Mouse (Mus musculus) liver, embryonic 15.5 days (tissue): ENCODE data around the gene Brk1. TPM values are rescaled to one million over a fixed set of nuclear protein-coding genes. Genes with fewer than 3 reads are reported as not detected.
A peak's percentile ranks its signal among the peaks of the same experiment; 100 is the strongest.

Source experiments
- ATAC-seq: fragments of 200-750 bp; cut with Nextera tagmentation; 2 replicates; pipeline ENCODE4 v1.8.0; 2017; ENCODE audit warnings: moderate number of reproducible peaks, mild to moderate bottlenecking, moderate library complexity; ENCODE audit not compliant: insufficient read depth
- H3K27ac ChIP-seq: fragments of 300-500 bp; sonication (generic); replicated peaks from 2 replicates; pipeline ENCODE4 v1.5.1; 2015; ENCODE audit warnings: mild to moderate bottlenecking, inconsistent platforms
- H3K27me3 ChIP-seq: fragments of 300-500 bp; sonication (generic); 2 replicates; pipeline ENCODE4 v1.6.1; 2015; ENCODE audit warnings: mild to moderate bottlenecking, inconsistent platforms
- H3K36me3 ChIP-seq: fragments of 300-500 bp; sonication (generic); replicated peaks from 2 replicates; pipeline ENCODE4 v1.6.1; 2015; ENCODE audit warnings: moderate library complexity, mild to moderate bottlenecking, inconsistent platforms
- H3K4me1 ChIP-seq: fragments of 300-500 bp; sonication (generic); replicated peaks from 2 replicates; pipeline ENCODE4 v1.6.1; 2015; ENCODE audit warnings: inconsistent platforms
- H3K4me2 ChIP-seq: fragments of 300-500 bp; sonication (generic); 2 replicates; pipeline ENCODE4 v1.6.1; 2015; ENCODE audit warnings: moderate library complexity, mild to moderate bottlenecking, inconsistent platforms
- H3K4me3 ChIP-seq: fragments of 300-500 bp; sonication (generic); replicated peaks from 2 replicates; pipeline ENCODE4 v1.5.1; 2015; ENCODE audit warnings: mild to moderate bottlenecking, inconsistent platforms
- H3K9ac ChIP-seq: fragments of 300-500 bp; sonication (generic); 2 replicates; pipeline ENCODE4 v1.6.1; 2015; ENCODE audit warnings: moderate library complexity, mild to moderate bottlenecking, inconsistent platforms
- H3K9me3 ChIP-seq: fragments of 300-500 bp; sonication (generic); replicated peaks from 2 replicates; pipeline ENCODE4 v1.6.1; 2016; ENCODE audit warnings: inconsistent platforms
- WGBS: fragments of 180-500 bp; shearing (Covaris S2); methylation state at CpG from one replicate; pipeline ENCODE4 v1.1.7; 2015; ENCODE audit warnings: mixed read lengths; ENCODE audit not compliant: insufficient replicate concordance; 5-methylcytosine and 5-hydroxymethylcytosine counted together
- polyA plus RNA-seq: library from polyadenylated mRNA; unstranded; fragments of >200 nt; fragmentation: Nextera tagmentation; extraction: Ambion mirVana; gene quantifications from 2 replicates; pipeline ENCODE4 v1.2.1, GENCODE M21; 2015

Gene Brk1
- polyA plus RNA-seq, 1 experiment from 2014 or later = 80.7 TPM

- Histone ChIP-seq H3K27me3 (no peaks in the 10 kb centered on the region), H3K4me3 (no peak overlapping the region), H3K27ac (no peak overlapping the region; the same call in 1 of the 2 replicates), H3K4me2 (no peak overlapping the region), H3K9me3 (no peaks in the 10 kb centered on the region), H3K9ac (no peak overlapping the region; the same call in 1 of the 2 replicates), H3K36me3 (peaks cover 12% of the 10 kb centered on the region; the same call in 1 of the 2 replicates), H3K4me1 (peaks cover 53% of the 10 kb centered on the region)
- no peak for ATAC-seq
- 56% methylated on average over 7 of the region's 7 CpGs for WGBS
Observed at GRCm38 (mm10) chr6:113649346-113650196, 45.0 kb downstream of the Brk1 start.

DNA sequence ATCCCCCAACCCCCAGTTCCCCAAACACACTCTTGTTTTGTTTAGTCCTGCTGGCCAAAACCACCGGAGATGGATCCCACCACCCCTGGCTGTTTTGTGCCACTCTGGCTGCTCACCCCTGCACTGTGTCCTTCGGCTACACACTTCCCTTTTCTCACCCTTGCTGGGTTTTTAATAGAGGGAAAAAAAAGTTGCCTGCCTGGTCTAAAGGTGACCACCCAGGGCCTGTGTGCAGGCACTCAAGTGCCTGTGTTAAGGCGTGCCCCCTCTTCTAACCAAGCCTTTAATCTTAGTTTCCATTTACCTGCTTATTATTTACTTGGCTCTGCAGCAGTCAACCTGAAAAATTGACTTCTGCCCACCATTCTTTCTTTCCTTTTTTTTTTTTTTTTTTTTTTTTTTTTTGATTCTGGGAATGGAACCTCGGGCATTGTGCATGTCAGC lies 45.6 kb downstream of the Brk1 start:
- WGBS = 45% methylated on average over 4 of the region's 4 CpGs
- no peak overlapping the region for H3K4me3 ChIP-seq
- no peak overlapping the region for H3K4me2 ChIP-seq
- peaks cover 54% of the 10 kb centered on the region for H3K4me1 ChIP-seq
- no peaks in the 10 kb centered on the region for H3K27me3 ChIP-seq
- no peak overlapping the region for H3K9ac ChIP-seq
- H3K36me3 ChIP-seq = peaks cover 12% of the 10 kb centered on the region; the same call in 1 of the 2 replicates
- no peaks in the 10 kb centered on the region for H3K9me3 ChIP-seq
- no peak for ATAC-seq
- H3K27ac ChIP-seq = no peak overlapping the region; the same call in 1 of the 2 replicates

DNA sequence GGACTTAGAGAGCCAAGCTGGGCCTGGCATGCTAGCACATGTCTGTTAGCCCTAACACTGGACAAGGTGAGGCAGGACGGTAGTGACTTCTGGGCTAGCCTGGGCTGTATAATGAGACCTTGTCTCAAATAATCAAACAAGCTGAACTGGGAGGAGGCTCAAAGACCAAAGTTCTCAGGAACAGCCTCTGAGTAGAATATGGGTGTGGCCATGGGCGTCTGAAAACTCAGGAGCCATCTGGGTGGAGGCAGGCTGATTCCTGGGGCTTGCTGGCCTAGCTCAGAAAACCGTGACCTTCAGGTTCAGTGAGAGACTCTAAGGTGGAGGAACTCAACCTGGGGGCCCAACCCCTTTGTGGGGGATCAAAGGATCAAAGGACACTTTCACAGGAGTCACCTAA lies 47.1 kb downstream of the Brk1 start:
- ATAC-seq = peak; percentile 41; the same call in 1 of the 2 replicates
- Histone ChIP-seq H3K4me2 (no peak overlapping the region), H3K27me3 (no peaks in the 10 kb centered on the region)

DNA sequence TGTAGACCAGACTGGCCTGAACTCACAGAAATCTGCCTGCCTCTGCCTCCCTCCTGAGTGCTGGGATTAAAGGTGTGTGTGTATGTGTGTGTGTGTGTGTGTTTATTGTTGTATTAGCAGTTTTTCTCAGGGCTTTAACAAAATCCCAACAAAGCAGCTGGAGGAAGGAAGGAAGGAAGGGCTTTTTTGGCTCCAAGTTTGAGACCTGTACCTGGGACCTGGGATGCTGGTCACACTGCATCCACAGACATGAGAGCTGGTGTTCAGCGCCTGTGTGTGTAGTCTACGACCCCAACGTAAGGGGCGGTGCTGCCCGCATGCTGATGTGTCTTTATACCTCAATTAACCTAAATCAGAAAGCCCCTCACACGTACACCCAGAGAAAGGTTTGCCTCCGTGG lies 49.0 kb downstream of the Brk1 start:
- Histone ChIP-seq H3K9me3 (no peaks in the 10 kb centered on the region), H3K4me2 (no peak overlapping the region), H3K27ac (0 out of 2 replicates have a peak overlapping the region, but pooled peaks have one; percentile 19), H3K4me1 (peaks cover 66% of the 10 kb centered on the region), H3K27me3 (no peaks in the 10 kb centered on the region), H3K36me3 (peaks cover 5% of the 10 kb centered on the region; the same call in 1 of the 2 replicates), H3K4me3 (no peak overlapping the region), H3K9ac (no peak overlapping the region)
- WGBS = 79% methylated on average over 7 of the region's 7 CpGs
- no peak for ATAC-seq

More for the DNA sequence above, 47.1 kb downstream of the Brk1 start:
- Histone ChIP-seq H3K36me3 (peaks cover 12% of the 10 kb centered on the region; the same call in 1 of the 2 replicates), H3K9me3 (no peaks in the 10 kb centered on the region), H3K4me1 (peaks cover 57% of the 10 kb centered on the region), H3K9ac (no peak overlapping the region), H3K27ac (0 out of 2 replicates have a peak overlapping the region, but pooled peaks have one; percentile 0), H3K4me3 (no peak overlapping the region)
- WGBS = 33% methylated on average over 3 of the region's 3 CpGs

GRCm38 (mm10) chr6:113654102-113654501 lies 49.5 kb downstream of the Brk1 start:
- 0 out of 2 replicates have a peak overlapping the region, but pooled peaks have one; percentile 19 for H3K27ac ChIP-seq
- no peaks in the 10 kb centered on the region for H3K9me3 ChIP-seq
- no peak overlapping the region for H3K4me3 ChIP-seq
- no peak for ATAC-seq
- H3K4me1 ChIP-seq = peaks cover 65% of the 10 kb centered on the region
- no peaks in the 10 kb centered on the region for H3K27me3 ChIP-seq
- H3K4me2 ChIP-seq = no peak overlapping the region; the same call in 1 of the 2 replicates
- no peak overlapping the region for H3K9ac ChIP-seq
- H3K36me3 ChIP-seq = peaks cover 5% of the 10 kb centered on the region; the same call in 1 of the 2 replicates
- WGBS = 28% methylated on average over 8 of the region's 8 CpGs

DNA sequence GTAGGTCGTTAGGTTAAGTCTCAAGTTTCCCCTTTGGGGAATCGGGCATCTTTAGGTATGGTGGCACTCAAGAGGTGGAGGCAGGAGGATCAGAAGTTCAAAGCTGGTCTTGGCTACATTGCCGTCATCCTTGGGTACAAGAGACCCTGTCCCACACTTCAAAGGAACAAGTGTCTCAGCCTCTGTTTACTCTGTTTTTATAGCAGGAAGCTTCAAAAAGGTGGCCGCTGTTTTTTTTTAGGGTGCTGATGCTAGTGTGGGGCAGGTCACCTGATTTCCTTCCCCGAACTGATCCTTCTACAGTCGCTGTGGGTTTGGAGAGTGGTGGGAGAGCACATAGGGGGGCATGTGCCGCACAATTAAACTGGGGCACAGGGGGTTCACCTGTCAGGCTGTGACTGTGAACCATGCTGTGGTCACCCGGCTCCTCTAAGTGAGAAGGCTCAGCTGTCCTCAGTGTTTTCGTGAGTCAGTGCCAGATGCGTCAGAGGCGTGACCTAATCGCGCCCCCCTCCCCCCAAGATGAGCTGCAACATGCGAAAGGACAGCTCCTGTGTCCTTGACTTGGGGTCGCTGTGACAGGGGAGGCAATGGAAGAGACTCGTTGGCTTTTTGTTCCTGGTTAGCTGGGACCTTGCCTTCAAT lies 50.3 kb downstream of the Brk1 start:
- no peaks in the 10 kb centered on the region for H3K9me3 ChIP-seq
- peaks cover 65% of the 10 kb centered on the region for H3K4me1 ChIP-seq
- WGBS = 59% methylated on average over 16 of the region's 16 CpGs

GRCm38 (mm10) chr6:113655475-113655874 lies 50.9 kb downstream of the Brk1 start:
- H3K36me3 ChIP-seq = peaks cover 5% of the 10 kb centered on the region; the same call in 1 of the 2 replicates
- H3K27ac ChIP-seq = no peak overlapping the region
- H3K9me3 ChIP-seq = no peaks in the 10 kb centered on the region
- no peak overlapping the region for H3K9ac ChIP-seq
- no peaks in the 10 kb centered on the region for H3K27me3 ChIP-seq
- peaks cover 68% of the 10 kb centered on the region for H3K4me1 ChIP-seq
- 81% methylated on average over 3 of the region's 3 CpGs for WGBS
- ATAC-seq = no peak
- H3K4me3 ChIP-seq = no peak overlapping the region
- H3K4me2 ChIP-seq = no peak overlapping the region

More for the DNA sequence above, 50.3 kb downstream of the Brk1 start:
- H3K4me3 ChIP-seq = no peak overlapping the region
- H3K9ac ChIP-seq = no peak overlapping the region
- no peak overlapping the region for H3K4me2 ChIP-seq
- H3K27me3 ChIP-seq = no peaks in the 10 kb centered on the region
- H3K27ac ChIP-seq = no peak overlapping the region
- ATAC-seq = no peak
- H3K36me3 ChIP-seq = peaks cover 5% of the 10 kb centered on the region; the same call in 1 of the 2 replicates

GRCm38 (mm10) chr6:113656847-113657246 lies 52.3 kb downstream of the Brk1 start:
- no peak overlapping the region for H3K4me3 ChIP-seq
- H3K4me1 ChIP-seq = peaks cover 73% of the 10 kb centered on the region
- 0 out of 2 replicates have a peak overlapping the region, but pooled peaks have one; percentile 14 for H3K27ac ChIP-seq
- no peaks in the 10 kb centered on the region for H3K9me3 ChIP-seq
- H3K27me3 ChIP-seq = no peaks in the 10 kb centered on the region
- 75% methylated on average over 6 of the region's 6 CpGs for WGBS
- ATAC-seq = peak; percentile 61
- H3K9ac ChIP-seq = no peak overlapping the region
- no peak overlapping the region for H3K4me2 ChIP-seq
- H3K36me3 ChIP-seq = no peaks in the 10 kb centered on the region

DNA sequence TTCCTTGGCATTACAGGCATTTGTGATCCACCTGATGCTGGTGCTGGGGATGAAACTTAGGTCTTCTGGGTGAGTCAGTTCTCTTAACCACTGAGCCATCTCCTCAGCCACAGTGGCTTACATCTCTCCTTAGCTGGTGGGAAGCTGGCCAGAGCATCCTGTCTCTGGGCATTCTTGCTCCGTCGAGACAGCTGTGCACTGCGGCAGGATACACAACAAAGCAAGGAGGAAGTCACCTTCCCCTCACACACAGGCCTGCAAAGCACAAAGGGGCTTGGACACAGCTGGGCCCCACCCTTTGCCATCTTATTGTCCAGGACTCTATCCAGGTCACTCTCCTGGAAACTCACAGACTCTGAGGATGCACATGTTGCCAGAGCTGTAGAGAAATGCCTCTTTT lies 53.7 kb downstream of the Brk1 start:
- Histone ChIP-seq H3K9ac (no peak overlapping the region), H3K27me3 (no peaks in the 10 kb centered on the region), H3K9me3 (no peaks in the 10 kb centered on the region), H3K36me3 (0 out of 2 replicates have a peak, but pooled peaks cover 5% of the 10 kb centered on the region), H3K4me1 (peaks cover 66% of the 10 kb centered on the region), H3K4me2 (no peak overlapping the region), H3K4me3 (no peak overlapping the region), H3K27ac (no peak overlapping the region)
- 24% methylated on average over 3 of the region's 3 CpGs for WGBS
- no peak for ATAC-seq

DNA sequence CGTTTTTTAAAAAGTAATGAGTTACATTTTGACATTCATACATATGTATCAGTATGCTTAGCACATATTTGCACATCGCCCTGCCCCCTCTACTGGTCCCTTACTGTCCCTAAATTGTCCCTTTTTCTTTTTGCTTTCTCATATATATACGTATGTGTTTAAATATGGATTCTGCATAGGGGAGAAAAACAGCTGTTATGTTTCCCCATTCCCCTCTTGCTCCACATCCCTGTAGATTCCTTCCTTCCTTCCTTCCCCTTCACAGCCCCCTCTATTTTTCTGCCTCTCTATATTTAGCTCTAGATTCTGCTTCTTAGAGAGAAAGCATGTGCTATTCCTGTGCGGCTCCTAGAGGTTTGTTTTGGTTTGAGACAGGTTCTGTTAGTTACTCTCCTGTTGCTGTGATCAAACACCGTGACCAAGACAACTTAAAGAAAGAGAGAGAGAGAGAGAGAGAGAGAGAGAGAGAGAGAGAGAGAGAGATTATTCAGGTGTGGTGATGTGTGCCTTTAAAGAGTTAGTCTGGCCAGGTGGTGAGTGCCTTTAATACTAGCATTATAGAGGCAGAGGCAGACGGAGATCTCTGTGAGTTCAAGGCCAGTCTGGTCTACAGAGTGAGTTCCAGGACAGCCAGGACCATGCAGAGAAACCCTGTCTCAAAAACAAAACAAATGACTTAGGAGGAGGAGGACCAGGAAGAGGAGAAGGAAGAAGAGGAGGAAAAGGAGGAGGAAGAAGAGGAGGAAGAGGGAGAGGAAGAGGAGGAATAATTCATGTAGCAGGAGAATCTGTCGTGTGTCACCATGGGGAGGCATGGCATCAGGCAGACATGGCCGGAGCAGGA lies 55.3 kb downstream of the Brk1 start:
- no peak overlapping the region for H3K9ac ChIP-seq
- H3K36me3 ChIP-seq = 0 out of 2 replicates have a peak, but pooled peaks cover 5% of the 10 kb centered on the region
- no peaks in the 10 kb centered on the region for H3K27me3 ChIP-seq
- no peak overlapping the region for H3K4me2 ChIP-seq
- no peak for ATAC-seq
- peaks cover 54% of the 10 kb centered on the region for H3K4me1 ChIP-seq
- no peaks in the 10 kb centered on the region for H3K9me3 ChIP-seq
- 47% methylated on average over 8 of the region's 8 CpGs for WGBS
- 0 out of 2 replicates have a peak overlapping the region, but pooled peaks have one; percentile 33 for H3K27ac ChIP-seq
- no peak overlapping the region for H3K4me3 ChIP-seq
